Comparison of ENCODE assay signal across 13 mouse cellular contexts in genomic region chr3:79360317-79361101, GRCm38 (mm10). TPM values are rescaled to one million over a fixed set of nuclear protein-coding genes. Genes with fewer than 3 reads are reported as not detected.
DNase-seq lines count a peak whose midpoint lies in the region; ATAC-seq lines count a peak whose summit lies in the region.
"Had no signal": no experiment of that assay in that cellular context is flagged by ENCODE, and none has a peak within 500 bp of the region (broad histone marks: within the 10 kb centered on the region; RNA-seq: fewer than 3 reads in every experiment).

No protein-coding gene starts in this region.

- peak; percentile 83 for DNase-seq in heart, adult 11 months
- no peak for DNase-seq in heart, postnatal 25 days (ENCODE audit: low spot score)
- DNase-seq in lung, adult 18-20 months, result no peak
- peak; percentile 62 for DNase-seq in embryonic facial prominence, embryonic 14.5 days (ENCODE audit: low spot score)
- peak; percentile 39 for DNase-seq in lung, postnatal 10 days
- no peak for DNase-seq in adrenal gland, postnatal 4 days (ENCODE audit: low spot score in 2 of 2)
- DNase-seq in testis, postnatal 10 days (ENCODE audit: low spot score), result no peak

- no peaks in the 10 kb centered on the region for H3K4me1 ChIP-seq in lung, embryonic 15.5 days
- peaks cover 10% of the 10 kb centered on the region for H3K4me1 ChIP-seq in embryonic facial prominence, embryonic 14.5 days (ENCODE audit: control insufficient read depth, insufficient read depth, low read length)
- H3K4me1 ChIP-seq: intestine, embryonic 15.5 days had no signal

- intact Hi-C loops in heart, postnatal 25 days (cut with DNase I), result loop anchor here (5.0 kb wide), 1 partner anchor 138 kb away; no protein-coding TSS in a partner anchor

- H3K4me2 ChIP-seq in lung, embryonic 15.5 days, result peak overlapping the region; percentile 11; the same call in 1 of the 2 replicates
- H3K4me2 ChIP-seq in embryonic facial prominence, embryonic 14.5 days (ENCODE audit: low read depth, low read length), result peak overlapping the region; percentile 23; the same call in 1 of the 2 replicates
- H3K4me2 ChIP-seq: intestine, embryonic 15.5 days had no signal

- no peak overlapping the region for H3K4me3 ChIP-seq in lung, embryonic 15.5 days
- no peak overlapping the region for H3K4me3 ChIP-seq in embryonic facial prominence, embryonic 14.5 days (ENCODE audit: low read depth, low read length)
- H3K4me3 ChIP-seq: intestine, embryonic 15.5 days had no signal

- H3K27ac ChIP-seq in lung, embryonic 15.5 days, result peak overlapping the region; percentile 6; the same call in 1 of the 2 replicates
- peak overlapping the region; percentile 3; the same call in 1 of the 2 replicates for H3K27ac ChIP-seq in embryonic facial prominence, embryonic 14.5 days (replicated peaks; ENCODE audit: low read depth, low read length)
- H3K27ac ChIP-seq: intestine, embryonic 15.5 days had no signal

- no peaks in the 10 kb centered on the region for H3K9me3 ChIP-seq in lung, embryonic 15.5 days
- H3K9me3 ChIP-seq in embryonic facial prominence, embryonic 14.5 days (ENCODE audit: control insufficient read depth, low read length), result no peaks in the 10 kb centered on the region
- H3K9me3 ChIP-seq: intestine, embryonic 15.5 days had no signal

- no peak overlapping the region for H3K9ac ChIP-seq in lung, embryonic 15.5 days
- no peak overlapping the region for H3K9ac ChIP-seq in embryonic facial prominence, embryonic 14.5 days (ENCODE audit: low read depth, low read length)
- H3K9ac ChIP-seq: intestine, embryonic 15.5 days had no signal

- ATAC-seq in lung, embryonic 15.5 days (ENCODE audit: borderline replicate concordance, extremely low read depth, low FRiP score, low TSS enrichment), result no peak
- no peak for ATAC-seq in embryonic facial prominence, embryonic 14.5 days (ENCODE audit: low read depth)
- ATAC-seq: intestine, embryonic 15.5 days had no signal

- H3K36me3 ChIP-seq in lung, embryonic 15.5 days, result no peaks in the 10 kb centered on the region
- H3K36me3 ChIP-seq in embryonic facial prominence, embryonic 14.5 days (ENCODE audit: control insufficient read depth, insufficient read depth, low read length), result no peaks in the 10 kb centered on the region
- H3K36me3 ChIP-seq: intestine, embryonic 15.5 days had no signal

- no peaks in the 10 kb centered on the region for H3K27me3 ChIP-seq in lung, embryonic 15.5 days
- no peaks in the 10 kb centered on the region for H3K27me3 ChIP-seq in embryonic facial prominence, embryonic 14.5 days (replicated peaks; ENCODE audit: control insufficient read depth, insufficient read depth, low read length)
- H3K27me3 ChIP-seq: intestine, embryonic 15.5 days had no signal

- WGBS in lung, embryonic 15.5 days, result 41% methylated on average over 15 of the region's 15 CpGs
- WGBS in embryonic facial prominence, embryonic 14.5 days, result 29% methylated on average over 15 of the region's 15 CpGs

RNA-seq across cellular contexts. Expression of gene Gm17359, which starts 24.0 kb away (rescaled TPM):
- not detected for total RNA-seq in heart, postnatal 25 days (2021)
- polyA plus RNA-seq in lung, embryonic 15.5 days (2015; fragmentation: Nextera tagmentation; extraction: Ambion mirVana), result not detected in 2 replicates
- polyA plus RNA-seq in embryonic facial prominence, embryonic 14.5 days (2014; fragmentation: Nextera tagmentation; extraction: Ambion mirVana), result not detected in 2 replicates
- total RNA-seq in adrenal gland, postnatal 4 days (2021), result not detected
- total RNA-seq: gastrocnemius, adult 18-20 months; left cerebral cortex, postnatal 10 days; megakaryocyte-erythroid progenitor cell, adult 5-6 weeks had no signal
- polyA plus RNA-seq: intestine, embryonic 15.5 days; stomach, embryonic 14.5 days had no signal

Comparison
In these comparisons a context has a peak if more than half of its experiments do, and no peak if none do; other contexts are left out.
1. DNase-seq: peak in heart, adult 11 months (single experiment), embryonic facial prominence, embryonic 14.5 days (single experiment) and lung, postnatal 10 days (single experiment); none in heart, postnatal 25 days (single experiment), lung, adult 18-20 months (0 of 2), adrenal gland, postnatal 4 days (0 of 2) and testis, postnatal 10 days (single experiment).